Mouse (Mus musculus) adrenal gland, postnatal 36 days (tissue): ENCODE results near the gene Mum1. TPM values are rescaled to one million over a fixed set of nuclear protein-coding genes. Genes with fewer than 3 reads are reported as not detected.
"Not testable (repeated sequence)": the region's sequence is repeated elsewhere in the genome, so short reads cannot be mapped to it uniquely, and the experiment has no call there.

Experiments
- DNase-seq, 2 experiments: peaks; one replicate each; pipeline ENCODE4 v3.0.0; 2021; ENCODE audit warnings: mixed read lengths in 1 of 2
- total RNA-seq, 2 experiments: library from RNA; stranded (reverse); gene quantifications; 2 replicates each; pipeline ENCODE4 v1.2.3; 2021

The Mum1 gene
- total RNA-seq, 2 experiments from 2014 or later: 20.4 to 21.2 TPM

GRCm38 (mm10) chr10:80208248-80208647 is 18.0 kb upstream of the Mum1 start:
- no peak for DNase-seq

GRCm38 (mm10) chr10:80208841-80209371 is 17.3 kb upstream of the Mum1 start:
- no peak for DNase-seq

- not testable (repeated sequence) for DNase-seq
Measured at GRCm38 (mm10) chr10:80211547-80212103, 14.6 kb upstream of the Mum1 start.

GRCm38 (mm10) chr10:80215048-80215772 is 11.0 kb upstream of the Mum1 start:
- peak in 1 of 2 experiments; percentile 7 for DNase-seq

GRCm38 (mm10) chr10:80220676-80221075 is 5.6 kb upstream of the Mum1 start:
- DNase-seq: no peak

- not testable (repeated sequence) for DNase-seq
Measured at GRCm38 (mm10) chr10:80223137-80223536, 3.1 kb upstream of the Mum1 start.

GRCm38 (mm10) chr10:80226071-80226415 is 191 bp upstream of the Mum1 start:
- DNase-seq: no peak

- DNase-seq: no peak
Measured at GRCm38 (mm10) chr10:80227166-80227539, 919 bp downstream of the Mum1 start.

GRCm38 (mm10) chr10:80227877-80228775 is 1.9 kb downstream of the Mum1 start:
- peak in 1 of 2 experiments; percentile 22 for DNase-seq

GRCm38 (mm10) chr10:80236145-80236825 is 10.1 kb downstream of the Mum1 start:
- no peak for DNase-seq

- no peak for DNase-seq
Measured at GRCm38 (mm10) chr10:80237020-80237419, 10.8 kb downstream of the Mum1 start.

GRCm38 (mm10) chr10:80238306-80238705 is 12.1 kb downstream of the Mum1 start:
- no peak for DNase-seq

GRCm38 (mm10) chr10:80239791-80240190 is 13.6 kb downstream of the Mum1 start:
- no peak for DNase-seq

GRCm38 (mm10) chr10:80242088-80242487 is 15.9 kb downstream of the Mum1 start:
- DNase-seq: no peak

GRCm38 (mm10) chr10:80242607-80243006 is 16.4 kb downstream of the Mum1 start:
- DNase-seq: no peak

- peak in 1 of 2 experiments; percentile 40 for DNase-seq
Measured at GRCm38 (mm10) chr10:80244791-80245399, 18.7 kb downstream of the Mum1 start.

GRCm38 (mm10) chr10:80245600-80245999 is 19.4 kb downstream of the Mum1 start:
- DNase-seq: peak; percentile 81 to 88

GRCm38 (mm10) chr10:80247849-80248248 is 21.6 kb downstream of the Mum1 start:
- DNase-seq: no peak

- not testable (repeated sequence) for DNase-seq
Measured at GRCm38 (mm10) chr10:80248437-80248836, 22.2 kb downstream of the Mum1 start.

- peak; percentile 89 to 91 for DNase-seq
Measured at GRCm38 (mm10) chr10:80248971-80249640, 22.9 kb downstream of the Mum1 start, which contains the start of gene Ndufs7. TSS of gene Ndufs7 (plus strand) at chr10:80249121.

- DNase-seq: no peak
Measured at GRCm38 (mm10) chr10:80250059-80250458, 23.8 kb downstream of the Mum1 start.
